Mouse (Mus musculus): ENCODE data around the gene Lmntd1.

GRCm38 (mm10) chr6:145462677-145463245 is 151.4 kb downstream of the Lmntd1 start:
- no peak for TF ChIP-seq CTCF (IDR thresholded peaks at IDR 0.05; ENCODE audit: borderline replicate concordance, control insufficient read depth, extremely low read depth, insufficient read depth, low read length, poor library complexity)
- no peak for TF ChIP-seq POLR2A (IDR thresholded peaks at IDR 0.05; ENCODE audit: control insufficient read depth, extremely low read depth, insufficient read depth, low read length, poor library complexity)
